Mouse (Mus musculus) lung, embryonic 14.5 days (tissue): Measurements from ENCODE around the gene Ankrd34a. TPM values are rescaled to one million over a fixed set of nuclear protein-coding genes. Genes with fewer than 3 reads are reported as not detected.

ENCODE experiments used
- ATAC-seq: fragments of 200-750 bp; cut with Nextera tagmentation; 2 replicates; pipeline ENCODE4 v1.8.0; 2017; ENCODE audit warnings: mild to moderate bottlenecking, moderate TSS enrichment, moderate library complexity; ENCODE audit not compliant: insufficient read depth
- DNase-seq: peaks from one replicate; pipeline ENCODE4 v3.0.0-alpha.2; 2015
- H3K27ac ChIP-seq: fragments of 300-500 bp; sonication (generic); 2 replicates; pipeline ENCODE4 v1.5.1; 2014; ENCODE audit warnings: low read depth, mild to moderate bottlenecking, moderate library complexity
- H3K27me3 ChIP-seq: fragments of 300-500 bp; sonication (generic); 2 replicates; pipeline ENCODE4 v1.6.1; 2014; ENCODE audit warnings: low read length, control low read depth; ENCODE audit not compliant: insufficient read depth
- H3K36me3 ChIP-seq: fragments of 300-500 bp; sonication (generic); 2 replicates; pipeline ENCODE4 v1.6.1; 2014; ENCODE audit warnings: control low read depth; ENCODE audit not compliant: insufficient read depth
- H3K4me1 ChIP-seq: fragments of 300-500 bp; sonication (generic); 2 replicates; pipeline ENCODE4 v1.6.1; 2014; ENCODE audit warnings: antibody characterized with exemption, control low read depth; ENCODE audit not compliant: insufficient read depth
- H3K4me2 ChIP-seq: fragments of 300-500 bp; sonication (generic); 2 replicates; pipeline ENCODE4 v1.6.1; 2014; ENCODE audit warnings: mild to moderate bottlenecking
- H3K4me3 ChIP-seq: fragments of 300-500 bp; sonication (generic); 2 replicates; pipeline ENCODE4 v1.5.1; 2014; ENCODE audit warnings: low read depth, low read length
- H3K9ac ChIP-seq: fragments of 300-500 bp; sonication (generic); 2 replicates; pipeline ENCODE4 v1.6.1; 2014
- H3K9me3 ChIP-seq: fragments of 300-500 bp; sonication (generic); 2 replicates; pipeline ENCODE4 v1.6.1; 2016; ENCODE audit warnings: low read depth, low read length, control low read depth
- CTCF ChIP-seq: IDR thresholded peaks from 2 replicates; pipeline ENCODE4 v1.5.1; 2016; ENCODE audit warnings: antibody characterized with exemption, low read depth
- WGBS: fragments of 180-500 bp; shearing (Covaris S2); extraction: QIAGEN DNeasy Blood & Tissue Kit; methylation state at CpG from one replicate; pipeline ENCODE4 v1.1.7; 2014; 5-methylcytosine and 5-hydroxymethylcytosine counted together
- polyA plus RNA-seq: library from polyadenylated mRNA; unstranded; fragments of >200 nt; fragmentation: Nextera tagmentation; extraction: Ambion mirVana; gene quantifications from 2 replicates; pipeline ENCODE4 v1.2.1, GENCODE M21; 2014

Ankrd34a gene
- polyA plus RNA-seq, 1 experiment from 2014 or later = 2.5 TPM

DNA sequence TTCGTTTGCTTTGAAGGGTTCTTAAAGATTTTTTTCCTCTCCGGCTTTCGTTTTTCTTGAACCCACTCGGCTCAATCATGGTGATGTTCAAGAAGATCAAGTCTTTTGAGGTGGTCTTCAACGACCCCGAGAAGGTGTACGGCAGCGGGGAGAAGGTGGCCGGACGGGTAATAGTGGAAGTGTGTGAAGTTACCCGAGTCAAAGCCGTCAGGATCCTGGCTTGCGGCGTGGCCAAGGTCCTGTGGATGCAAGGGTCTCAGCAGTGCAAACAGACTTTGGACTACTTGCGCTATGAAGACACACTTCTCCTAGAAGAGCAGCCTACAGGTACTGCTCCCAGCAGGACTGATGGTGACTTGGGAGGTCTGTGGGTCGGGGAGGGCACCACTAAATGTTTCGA, 38.3 kb upstream of the Ankrd34a start:
- DNase-seq = no peak
- peak overlapping the region; percentile 94 for H3K27ac ChIP-seq
- peak overlapping the region; percentile 93 for H3K4me2 ChIP-seq
- peak overlapping the region; percentile 95 for H3K9ac ChIP-seq
- ATAC-seq = no peak
- peak overlapping the region; percentile 77 for H3K4me3 ChIP-seq
- H3K27me3 ChIP-seq = no peaks in the 10 kb centered on the region
- H3K36me3 ChIP-seq = peaks cover 25% of the 10 kb centered on the region
- H3K4me1 ChIP-seq = peaks cover 26% of the 10 kb centered on the region
- WGBS = under 1% methylated on average over 17 of the region's 17 CpGs
- H3K9me3 ChIP-seq = no peaks in the 10 kb centered on the region
- TF ChIP-seq CTCF = no peak

DNA sequence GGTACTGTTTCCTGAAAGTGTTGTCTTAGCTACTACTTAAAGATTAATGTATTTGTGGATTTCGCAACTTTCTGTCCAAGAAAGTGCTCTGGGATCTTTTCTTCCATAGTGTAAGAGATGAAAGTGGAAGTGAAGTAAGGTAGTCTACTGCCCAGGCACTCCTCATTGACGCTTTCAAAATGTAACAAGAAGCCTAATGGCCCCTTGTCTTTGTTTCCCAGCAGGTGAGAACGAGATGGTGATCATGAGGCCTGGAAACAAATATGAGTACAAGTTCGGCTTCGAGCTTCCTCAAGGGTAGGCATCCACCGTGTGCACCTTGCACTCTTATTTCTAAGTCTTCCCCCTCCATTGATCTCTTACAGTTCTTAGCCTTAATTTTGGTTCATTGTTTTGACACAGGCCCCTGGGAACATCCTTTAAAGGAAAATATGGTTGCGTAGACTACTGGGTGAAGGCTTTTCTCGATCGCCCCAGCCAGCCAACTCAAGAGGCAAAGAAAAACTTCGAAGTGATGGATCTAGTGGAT, 37.7 kb upstream of the Ankrd34a start:
- peak overlapping the region; percentile 95 for H3K9ac ChIP-seq
- H3K4me2 ChIP-seq = peak overlapping the region; percentile 93
- H3K27me3 ChIP-seq = no peaks in the 10 kb centered on the region
- DNase-seq (peak; percentile 39), ATAC-seq (no peak)
- H3K36me3 ChIP-seq = peaks cover 25% of the 10 kb centered on the region
- H3K9me3 ChIP-seq = no peaks in the 10 kb centered on the region
- peak overlapping the region; percentile 94 for H3K27ac ChIP-seq
- WGBS = 22% methylated on average over 10 of the region's 10 CpGs
- no peak for TF ChIP-seq CTCF
- peaks cover 28% of the 10 kb centered on the region for H3K4me1 ChIP-seq
- peak overlapping the region; percentile 77 for H3K4me3 ChIP-seq

DNA sequence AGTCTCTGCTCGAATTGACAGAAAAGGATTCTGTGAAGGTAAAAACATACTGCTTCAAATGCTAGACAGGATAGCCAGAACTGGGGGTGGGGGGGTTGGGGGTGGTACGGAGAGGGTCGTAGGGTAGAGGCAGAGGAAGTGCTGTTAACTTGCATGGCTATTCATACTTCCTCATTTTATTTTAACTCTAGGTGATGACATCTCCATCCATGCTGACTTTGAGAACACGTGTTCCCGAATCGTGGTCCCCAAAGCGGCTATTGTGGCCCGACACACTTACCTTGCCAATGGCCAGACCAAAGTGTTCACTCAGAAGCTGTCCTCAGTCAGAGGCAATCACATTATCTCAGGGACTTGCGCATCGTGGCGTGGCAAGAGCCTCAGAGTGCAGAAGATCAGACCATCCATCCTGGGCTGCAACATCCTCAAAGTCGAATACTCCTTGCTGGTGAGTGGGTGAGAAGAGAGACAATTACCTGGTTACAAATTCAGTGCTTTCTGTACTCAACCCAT, 37.0 kb upstream of the Ankrd34a start:
- WGBS = 59% methylated on average over 12 of the region's 12 CpGs
- H3K4me1 ChIP-seq = peaks cover 29% of the 10 kb centered on the region

DNA sequence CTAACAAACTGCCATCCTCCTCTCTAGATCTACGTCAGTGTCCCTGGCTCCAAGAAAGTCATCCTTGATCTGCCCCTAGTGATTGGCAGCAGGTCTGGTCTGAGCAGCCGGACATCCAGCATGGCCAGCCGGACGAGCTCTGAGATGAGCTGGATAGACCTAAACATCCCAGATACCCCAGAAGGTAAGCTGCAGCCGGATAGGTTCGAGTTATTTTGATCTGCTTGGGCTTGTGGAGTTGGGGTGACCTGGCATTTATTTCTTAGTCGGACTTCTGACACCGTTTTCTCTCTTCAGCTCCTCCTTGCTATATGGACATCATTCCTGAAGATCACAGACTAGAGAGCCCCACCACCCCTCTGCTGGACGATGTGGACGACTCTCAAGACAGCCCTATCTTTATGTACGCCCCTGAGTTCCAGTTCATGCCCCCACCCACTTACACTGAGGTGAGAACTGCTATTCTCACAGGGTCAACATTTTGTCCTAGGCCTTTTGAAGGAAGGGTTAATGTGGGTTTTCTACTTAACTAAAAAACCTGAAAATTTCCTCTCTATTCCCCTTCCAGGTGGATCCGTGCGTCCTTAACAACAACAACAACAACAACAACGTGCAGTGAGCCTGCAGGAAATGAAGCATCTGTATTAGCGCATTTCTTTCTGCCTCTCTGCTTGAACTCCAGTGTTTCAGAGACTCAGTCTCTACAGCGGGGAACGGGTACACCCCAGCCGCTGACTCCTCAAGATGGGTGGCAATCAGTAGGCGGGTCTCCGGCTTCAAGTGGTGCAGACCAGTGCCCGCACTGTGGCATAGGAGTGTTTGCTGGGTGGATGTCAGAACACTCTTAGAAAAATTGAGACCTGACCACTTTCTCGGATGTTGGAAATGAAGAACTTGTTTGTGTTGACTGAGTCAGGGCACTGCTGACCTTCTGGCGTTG, 36.3 kb upstream of the Ankrd34a start:
- peaks cover 27% of the 10 kb centered on the region for H3K4me1 ChIP-seq
- DNase-seq (no peak), ATAC-seq (no peak)
- H3K9me3 ChIP-seq = no peaks in the 10 kb centered on the region
- peak overlapping the region; percentile 95 for H3K9ac ChIP-seq
- H3K36me3 ChIP-seq = peaks cover 25% of the 10 kb centered on the region
- H3K27ac ChIP-seq = peak overlapping the region; percentile 58; the same call in 1 of the 2 replicates
- peak overlapping the region; percentile 93 for H3K4me2 ChIP-seq
- no peak for TF ChIP-seq CTCF
- H3K27me3 ChIP-seq = no peaks in the 10 kb centered on the region
- WGBS = 71% methylated on average over 23 of the region's 23 CpGs
- peak overlapping the region; percentile 77 for H3K4me3 ChIP-seq

More for the DNA sequence above, 37.0 kb upstream of the Ankrd34a start:
- H3K27me3 ChIP-seq = no peaks in the 10 kb centered on the region
- TF ChIP-seq CTCF = no peak
- no peak for DNase-seq
- peaks cover 25% of the 10 kb centered on the region for H3K36me3 ChIP-seq
- H3K4me2 ChIP-seq = peak overlapping the region; percentile 93
- peak overlapping the region; percentile 95 for H3K9ac ChIP-seq
- no peaks in the 10 kb centered on the region for H3K9me3 ChIP-seq
- peak overlapping the region; percentile 77 for H3K4me3 ChIP-seq
- ATAC-seq = no peak
- peak overlapping the region; percentile 94; the same call in 1 of the 2 replicates for H3K27ac ChIP-seq

DNA sequence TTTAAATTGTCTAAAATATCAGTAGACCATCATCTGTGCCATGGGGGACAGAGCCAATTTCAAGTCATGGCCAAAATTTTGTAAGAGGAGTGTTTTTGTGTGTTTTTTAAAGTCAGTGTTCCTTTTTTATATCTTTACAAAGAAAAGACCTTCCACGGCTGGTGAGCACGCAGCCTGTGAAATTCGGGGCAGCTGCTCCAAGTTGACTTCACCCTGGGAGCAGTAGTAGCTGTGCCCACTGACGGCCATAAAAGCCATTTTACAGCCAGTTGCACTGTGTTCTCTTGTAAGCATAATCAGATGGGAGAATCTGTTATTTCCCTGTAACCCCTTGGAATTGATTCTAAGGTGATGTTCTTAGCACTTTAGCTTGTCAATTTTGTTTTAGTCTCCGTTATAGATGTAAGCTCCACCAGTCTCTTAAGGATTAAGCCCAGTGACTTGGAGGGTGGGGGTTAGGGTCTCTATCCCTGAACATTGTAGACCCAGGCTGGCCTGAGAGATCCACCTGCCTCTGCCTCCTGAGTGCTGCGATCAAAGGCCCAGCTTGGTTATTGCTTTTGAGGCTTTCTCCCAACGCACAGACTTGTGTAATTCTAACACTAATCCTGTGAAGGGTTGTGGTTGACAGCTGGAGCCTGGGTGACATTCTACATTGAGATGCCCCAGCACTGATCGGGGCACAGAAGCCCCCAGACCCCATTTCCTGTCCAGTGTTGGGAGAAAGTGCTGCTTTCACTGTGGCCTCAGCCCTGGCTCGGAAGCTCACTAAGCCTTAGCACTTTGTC, 35.4 kb upstream of the Ankrd34a start:
- WGBS = 83% methylated on average over 9 of the region's 9 CpGs

DNA sequence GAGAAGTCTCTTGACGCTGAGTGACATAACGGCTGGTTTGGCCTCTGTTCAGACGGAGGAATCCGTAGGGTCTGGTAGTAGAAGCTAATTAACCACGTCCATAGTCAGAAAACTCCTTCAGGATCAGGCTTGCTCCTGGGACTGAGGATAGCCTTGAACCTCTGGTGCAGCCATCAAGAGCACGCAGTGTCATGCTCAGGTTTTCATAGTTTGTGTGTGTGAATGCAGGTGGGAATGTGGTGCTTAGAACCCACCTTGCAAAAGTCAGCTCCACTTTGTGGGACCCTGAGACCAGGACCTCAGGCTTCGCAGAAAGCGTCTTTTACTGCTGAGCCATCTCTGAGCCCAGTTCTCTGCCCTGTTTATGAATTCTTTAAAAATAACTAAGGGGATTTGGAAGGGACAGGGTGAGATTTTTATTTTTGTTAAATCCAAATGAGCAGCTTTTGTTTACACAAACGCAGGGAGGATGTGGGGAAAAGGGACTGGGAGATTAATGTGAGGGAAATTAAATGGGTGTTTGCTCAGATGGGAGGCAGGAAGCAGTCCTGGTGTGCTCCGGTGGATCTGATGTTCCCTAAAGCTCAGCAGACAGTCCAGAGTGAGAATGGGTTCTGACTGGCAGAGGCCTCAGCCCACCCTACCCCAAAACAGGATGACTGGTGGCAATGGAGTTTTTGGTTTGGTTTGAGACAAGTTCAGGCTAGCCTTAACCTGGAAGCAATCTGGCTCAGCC, 34.3 kb upstream of the Ankrd34a start:
- Histone ChIP-seq H3K9ac (no peak overlapping the region), H3K4me3 (peak overlapping the region; percentile 77), H3K36me3 (peaks cover 25% of the 10 kb centered on the region), H3K9me3 (no peaks in the 10 kb centered on the region), H3K27me3 (no peaks in the 10 kb centered on the region), H3K27ac (peak overlapping the region; percentile 65), H3K4me2 (peak overlapping the region; percentile 93), H3K4me1 (peaks cover 16% of the 10 kb centered on the region)
- 32% methylated on average over 10 of the region's 10 CpGs for WGBS
- peak; percentile 56 for DNase-seq
- no peak for TF ChIP-seq CTCF
- no peak for ATAC-seq

More for the DNA sequence above, 35.4 kb upstream of the Ankrd34a start:
- TF ChIP-seq CTCF = no peak
- Histone ChIP-seq H3K4me2 (peak overlapping the region; percentile 93), H3K27ac (peak overlapping the region; percentile 77; the same call in 1 of the 2 replicates), H3K9ac (peak overlapping the region; percentile 95), H3K27me3 (no peaks in the 10 kb centered on the region), H3K4me3 (peak overlapping the region; percentile 77), H3K4me1 (peaks cover 23% of the 10 kb centered on the region), H3K9me3 (no peaks in the 10 kb centered on the region), H3K36me3 (peaks cover 25% of the 10 kb centered on the region)
- DNase-seq (no peak), ATAC-seq (no peak)
